Mouse (Mus musculus) cortical plate, adult 2 months (tissue): ENCODE results near the gene Kifc3.

Experiments used
- CTCF ChIP-seq: fragments of 200-500 bp; IDR thresholded peaks from 2 replicates; pipeline ENCODE4 v1.5.1; 2011; ENCODE audit warnings: mild to moderate bottlenecking, control low read depth, low read length; ENCODE audit not compliant: insufficient read depth; ENCODE audit errors: extremely low read depth
- POLR2A ChIP-seq: fragments of 200-500 bp; IDR thresholded peaks from 2 replicates; pipeline ENCODE4 v1.6.1; 2011; ENCODE audit warnings: mild to moderate bottlenecking, low read length, control low read depth; ENCODE audit not compliant: insufficient read depth; ENCODE audit errors: extremely low read depth

- no peak for TF ChIP-seq POLR2A
- no peak for TF ChIP-seq CTCF
Observed at GRCm38 (mm10) chr8:95054927-95055510, 147.6 kb downstream of the Kifc3 start, which contains the start of gene Drc7.
